Mouse (Mus musculus) adrenal gland, adult 18-20 months (tissue): ENCODE data around the gene Uba52. TPM values are rescaled to one million over a fixed set of nuclear protein-coding genes. Genes with fewer than 3 reads are reported as not detected.
"Not testable (repeated sequence)": the region's sequence is repeated elsewhere in the genome, so short reads cannot be mapped to it uniquely, and the experiment has no call there.

Source experiments
- DNase-seq, 2 experiments: peaks; one replicate each; pipeline ENCODE4 v3.0.0; 2021 to 2022; ENCODE audit warnings: low spot score in 2 of 2
- total RNA-seq, 2 experiments: library from RNA; stranded (reverse); gene quantifications; 1 replicate in 1 of 2; 2 replicates in 1 of 2; pipeline ENCODE4 v1.2.3; 2021

Uba52 gene
- total RNA-seq, 2 experiments from 2014 or later: 1,449 to 1,570 TPM

DNA sequence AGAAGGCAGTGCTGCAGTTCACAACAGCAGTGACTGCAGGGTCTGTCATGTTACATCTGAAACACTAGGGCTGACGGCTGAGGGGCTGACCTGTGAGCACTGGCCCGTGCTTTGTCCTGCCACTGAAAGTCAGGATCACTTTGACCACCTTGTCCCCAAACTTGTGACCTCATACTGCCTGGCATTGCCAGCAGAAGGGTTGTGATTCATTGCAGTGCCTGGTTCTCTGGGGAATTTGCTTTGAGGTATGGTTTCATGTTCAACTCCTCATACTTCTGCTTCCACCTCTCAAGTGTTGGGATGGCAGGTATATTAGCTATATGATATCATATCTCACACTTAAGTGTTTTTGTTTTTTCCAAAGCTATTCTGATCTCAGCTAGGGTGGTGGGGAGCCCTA is 25.1 kb upstream of the Uba52 start:
- no peak for DNase-seq

DNA sequence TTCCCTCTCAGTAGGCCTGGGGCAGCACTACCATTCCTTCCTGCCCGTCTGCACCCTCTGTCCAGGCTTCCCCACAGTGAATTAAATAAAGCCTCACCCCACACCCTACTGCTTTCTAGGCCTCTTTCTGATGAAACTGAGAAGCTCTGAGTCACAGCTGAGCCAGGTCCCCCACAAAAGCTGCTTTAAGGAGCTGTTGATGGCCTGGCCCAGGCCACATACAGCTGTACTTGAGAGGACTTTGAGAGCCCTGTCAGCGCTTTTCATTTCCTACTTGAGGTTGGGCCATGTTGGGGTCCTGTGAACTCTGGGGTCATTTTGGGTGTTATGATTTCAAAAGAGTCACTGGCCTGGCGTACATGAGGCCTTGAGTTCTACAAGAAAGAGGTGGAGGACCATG is 24.6 kb upstream of the Uba52 start:
- DNase-seq: no peak

DNA sequence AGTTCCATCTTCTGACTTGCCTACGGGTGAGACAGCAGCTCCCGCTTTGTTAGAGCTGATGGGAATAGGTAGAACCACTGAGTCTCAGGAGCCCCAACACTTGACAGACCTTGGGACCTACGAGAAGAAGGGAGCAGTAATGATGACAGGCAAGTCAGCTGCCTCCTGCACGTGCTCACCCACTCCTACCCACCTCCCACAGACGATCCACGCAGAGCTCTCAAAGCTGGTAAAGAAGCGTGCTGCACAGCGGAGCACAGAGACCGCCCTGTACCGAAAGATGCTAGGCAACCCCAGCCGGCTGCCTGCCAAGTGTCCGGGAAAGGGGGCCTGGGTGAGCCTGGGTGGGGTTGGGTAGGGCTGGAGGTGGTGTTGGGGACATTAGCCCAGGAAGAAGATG is 23.7 kb upstream of the Uba52 start:
- DNase-seq: no peak

DNA sequence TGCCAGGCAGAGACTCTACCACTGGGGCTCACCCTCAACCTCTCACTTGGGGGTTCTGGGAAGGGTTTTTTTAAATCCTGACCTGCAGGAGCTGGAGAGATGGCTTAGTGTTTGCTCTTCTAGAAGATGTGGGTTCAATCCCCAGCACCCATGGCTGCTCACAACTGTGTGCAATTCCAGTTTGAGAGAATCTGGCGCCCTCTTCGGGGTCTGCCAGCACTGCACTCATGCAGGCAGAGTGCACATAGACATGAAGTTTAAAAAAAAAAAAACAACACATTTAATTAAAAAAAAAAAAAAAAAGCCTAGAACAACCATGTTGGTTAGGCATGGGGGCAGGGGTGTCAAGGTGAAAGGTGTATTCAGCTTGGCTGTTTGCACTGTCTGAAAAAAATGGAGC is 19.7 kb upstream of the Uba52 start:
- DNase-seq: no peak

DNA sequence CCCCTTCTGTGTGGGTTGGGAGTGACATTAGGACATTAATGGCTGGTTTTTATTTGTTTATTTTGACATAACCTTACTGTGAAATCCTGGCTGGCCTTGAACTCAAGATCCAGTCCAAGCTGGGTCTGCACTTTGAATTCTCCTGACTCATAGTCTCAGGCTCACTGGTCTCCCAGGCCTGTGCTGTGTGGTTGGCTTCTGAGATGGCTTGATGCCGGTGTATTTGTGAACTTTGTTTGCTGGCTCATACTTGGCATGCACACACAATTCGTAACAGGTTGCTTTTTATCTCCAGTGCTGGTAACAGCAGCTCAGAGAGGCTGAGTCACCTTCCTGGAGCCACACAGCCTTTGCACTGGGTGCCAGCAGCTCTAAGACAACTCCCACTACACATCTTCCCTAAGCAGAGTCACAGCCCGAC is 19.1 kb upstream of the Uba52 start:
- DNase-seq: no peak

DNA sequence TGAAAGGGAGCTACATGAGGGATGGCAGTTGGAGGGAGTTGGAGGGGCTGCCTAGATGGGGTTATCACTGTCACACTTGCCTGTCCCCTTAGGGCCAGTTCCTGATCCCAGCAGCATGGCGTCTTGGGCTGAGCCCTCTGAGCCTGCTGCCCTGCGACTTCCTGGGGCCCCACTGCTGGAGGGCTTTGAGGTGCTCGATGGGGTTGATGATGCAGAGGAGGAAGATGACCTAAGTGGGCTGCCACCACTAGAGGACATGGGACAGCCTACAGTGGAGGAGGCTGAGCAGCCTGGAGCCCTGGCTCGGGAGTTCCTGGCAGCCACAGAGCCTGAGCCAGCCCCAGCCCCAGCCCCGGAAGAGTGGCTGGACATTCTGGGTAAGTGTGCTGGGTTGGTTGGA is 18.7 kb upstream of the Uba52 start:
- no peak for DNase-seq

DNA sequence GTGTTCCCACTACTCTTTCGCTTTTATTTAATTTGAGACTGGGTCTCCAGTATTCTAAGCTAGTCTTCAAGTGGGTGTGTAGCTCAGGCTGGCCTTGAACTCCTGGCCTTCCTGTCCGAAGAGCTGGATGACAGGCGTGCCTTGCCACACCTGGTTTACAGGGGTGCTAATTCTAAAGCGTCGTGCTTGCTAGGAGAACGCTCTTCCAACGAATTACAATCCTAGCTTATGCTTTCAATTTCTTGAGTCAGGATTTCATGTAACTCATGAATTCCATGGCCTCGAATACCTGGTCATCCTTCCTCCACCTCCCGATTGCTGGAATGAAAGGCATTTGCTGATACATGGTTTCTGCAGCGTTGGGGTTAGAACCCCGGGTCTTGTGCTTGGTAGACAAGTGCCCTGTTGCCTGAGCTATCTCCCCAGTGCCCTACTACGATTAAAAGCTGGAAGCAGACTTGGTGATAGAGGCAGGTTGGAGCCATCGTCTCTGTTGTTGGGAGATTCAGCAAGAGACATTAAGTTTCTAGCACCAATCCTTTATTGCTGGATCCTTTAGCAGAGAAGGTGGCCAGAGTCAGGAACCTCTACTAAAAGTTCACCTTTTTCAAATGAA is 17.7 kb upstream of the Uba52 start:
- no peak for DNase-seq

DNA sequence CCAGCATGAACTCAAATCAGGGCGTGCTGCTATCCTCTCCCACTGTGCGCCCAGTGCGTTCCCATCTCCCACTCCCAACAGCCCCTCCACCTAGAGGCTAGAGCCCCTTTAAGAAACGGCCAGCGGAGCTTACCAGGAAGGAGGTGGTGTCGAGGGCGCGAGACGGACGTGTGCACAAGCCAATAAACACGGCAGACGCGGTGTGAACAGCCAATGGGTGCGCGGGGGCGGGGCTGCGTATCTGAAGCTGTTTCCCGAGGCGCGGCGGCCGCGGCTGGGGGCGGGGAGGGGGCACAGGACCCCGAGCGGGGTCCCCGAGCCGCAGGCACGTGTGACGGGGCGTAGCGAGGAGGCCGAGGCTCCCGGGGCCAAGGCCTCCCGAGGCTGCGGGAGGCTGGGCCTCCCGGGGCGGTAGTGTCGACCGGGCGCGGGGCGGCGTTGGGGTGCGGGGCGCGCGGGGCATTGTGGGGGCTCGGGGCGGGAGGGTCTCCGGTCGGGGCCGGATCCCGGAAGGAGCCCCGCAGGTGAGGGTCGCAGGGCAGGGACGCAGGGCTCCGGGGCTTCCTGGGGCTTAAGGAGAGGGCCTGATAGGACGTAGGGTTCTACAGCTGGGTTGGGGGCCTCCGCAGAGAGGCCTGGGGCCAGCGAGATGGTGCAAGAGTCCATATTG is 17.0 kb upstream of the Uba52 start, which contains the start of the genes Fkbp8 and Kxd1:
TSS of gene Fkbp8 (plus strand) at position 213 of the 670 bp plus-strand sequence.
TSS of gene Kxd1 (minus strand) at position 445 of the 670 bp plus-strand sequence.
- peak; percentile 98 to 99 for DNase-seq

DNA sequence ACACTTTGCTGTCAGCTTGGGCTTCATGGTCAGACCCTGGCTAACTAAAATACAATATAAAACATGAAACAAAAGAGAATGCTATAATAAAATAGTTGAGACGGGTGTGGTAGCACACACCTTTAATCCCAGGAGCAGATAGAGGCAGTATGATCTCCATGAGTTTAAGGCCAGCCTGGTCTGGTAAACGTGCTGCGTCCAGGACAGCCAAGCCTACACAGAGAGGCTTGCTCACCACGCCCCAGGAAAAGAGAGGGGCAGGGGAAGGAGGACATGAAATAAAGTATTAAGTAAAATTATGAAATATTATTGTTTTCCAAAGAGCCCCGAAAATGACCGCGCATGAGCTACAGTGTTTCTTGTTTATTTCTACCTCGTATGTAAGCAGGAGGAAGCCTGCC is 16.5 kb upstream of the Uba52 start:
- no peak for DNase-seq

DNA sequence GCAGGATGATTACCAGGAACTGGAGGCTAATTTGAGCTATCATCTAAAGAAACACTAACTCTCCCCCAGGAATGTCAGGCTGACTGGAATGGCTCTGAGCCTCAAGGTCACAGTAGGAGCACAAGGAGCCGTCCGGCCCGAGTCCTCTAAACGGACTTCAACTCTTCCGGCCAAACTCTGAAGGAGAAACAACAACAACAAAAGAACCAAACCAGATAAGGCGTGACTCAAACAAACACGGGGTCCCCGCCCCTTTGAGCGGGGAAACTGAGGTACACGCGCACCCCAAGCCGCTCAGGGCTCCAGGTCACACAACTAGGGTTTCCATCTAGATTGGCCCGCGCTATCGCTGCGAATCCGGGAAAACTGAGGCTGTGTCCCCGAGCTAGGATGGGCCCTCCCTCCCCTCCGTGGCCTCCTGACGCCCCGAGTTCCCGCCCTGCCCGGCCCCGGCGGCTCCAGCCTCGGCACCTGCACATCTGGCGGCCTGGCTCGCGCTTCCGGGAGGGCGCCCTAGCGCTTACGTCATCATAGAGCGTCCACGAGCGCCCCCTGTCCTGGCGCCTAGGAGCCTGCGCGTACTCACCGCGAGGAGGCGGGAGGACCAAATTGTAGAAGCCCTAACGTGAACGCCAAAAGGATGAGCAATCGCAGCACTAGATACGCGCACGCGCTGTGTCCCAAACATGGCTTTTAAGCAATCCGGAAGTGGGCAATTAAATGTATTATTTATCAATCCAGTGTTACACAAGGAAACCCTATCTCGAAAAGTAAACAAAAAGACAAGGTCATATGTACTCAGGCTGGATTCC is 12.2 kb upstream of the Uba52 start:
- DNase-seq: peak; percentile 94 to 96

DNA sequence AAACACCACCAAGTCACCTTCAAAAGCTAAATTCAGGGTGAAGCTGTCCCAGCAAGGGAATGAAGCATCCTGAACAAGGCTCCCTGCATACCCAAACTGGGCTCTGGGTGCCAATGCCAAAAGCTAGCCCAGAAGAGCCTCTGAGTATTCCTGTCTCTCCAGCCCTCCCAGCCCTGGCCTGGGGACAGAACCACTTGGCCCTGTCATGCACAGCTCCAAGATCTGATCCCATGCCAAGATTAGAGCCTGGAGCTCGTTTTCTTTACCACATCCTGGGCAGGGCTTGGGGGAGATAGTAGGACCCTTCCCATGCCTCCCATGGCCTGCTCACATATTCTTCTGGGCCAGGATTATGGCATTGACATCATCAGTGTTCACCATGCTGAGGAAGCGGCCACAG is 9.0 kb upstream of the Uba52 start:
- DNase-seq: no peak

DNA sequence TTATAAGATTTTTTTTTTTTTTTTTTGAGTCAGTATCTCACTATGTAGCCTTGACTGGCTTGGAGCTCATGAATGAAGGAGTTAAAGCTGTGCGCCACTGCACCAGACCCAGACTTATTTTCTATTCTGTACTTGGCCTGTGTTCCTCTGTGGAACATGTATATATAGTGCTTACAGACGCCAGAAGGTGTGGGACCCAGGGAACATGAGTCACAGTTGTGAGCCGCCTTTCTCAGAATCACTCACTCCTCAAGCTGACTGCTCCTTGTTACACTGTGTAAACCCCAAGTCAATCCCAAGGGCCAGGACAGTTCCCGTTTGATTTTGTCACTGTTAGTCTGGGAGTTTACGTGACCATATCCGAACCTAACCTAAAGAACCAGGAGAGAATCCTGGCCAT is 8.4 kb upstream of the Uba52 start:
- DNase-seq: no peak

DNA sequence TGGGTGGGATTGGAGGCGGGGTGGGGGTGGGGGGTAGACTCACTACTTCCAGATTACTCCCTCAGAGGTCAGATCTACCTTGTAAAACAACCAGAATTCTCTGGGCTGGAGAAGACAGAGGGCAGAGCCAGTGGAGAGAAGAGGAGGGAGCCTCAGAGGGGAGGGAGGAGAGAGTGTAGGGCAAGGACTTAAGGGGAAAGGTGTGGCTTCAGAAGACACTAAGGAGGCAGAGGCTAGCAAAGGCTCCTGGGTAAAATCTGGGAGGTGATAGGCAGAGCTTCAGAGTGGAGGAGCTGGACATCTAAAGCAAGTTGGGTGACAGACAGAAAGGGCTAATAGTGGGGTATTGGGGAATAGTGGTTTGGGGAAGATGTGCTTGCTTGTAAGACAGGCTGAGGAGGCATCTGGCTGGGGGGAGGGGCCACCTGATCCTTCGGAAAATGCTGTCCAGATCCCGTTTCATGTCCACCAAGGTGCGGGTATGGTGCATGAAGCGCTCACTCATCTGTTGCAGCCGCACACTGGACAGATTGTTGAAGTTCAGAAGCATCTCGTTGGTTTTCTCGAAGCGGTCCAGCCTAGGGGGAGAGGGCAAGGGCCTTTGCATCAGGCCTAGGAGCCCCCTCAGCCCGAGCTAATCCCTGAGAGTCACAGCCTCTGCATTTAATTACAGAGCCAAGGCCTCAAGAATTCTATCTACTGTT is 7.5 kb upstream of the Uba52 start:
- DNase-seq: no peak

DNA sequence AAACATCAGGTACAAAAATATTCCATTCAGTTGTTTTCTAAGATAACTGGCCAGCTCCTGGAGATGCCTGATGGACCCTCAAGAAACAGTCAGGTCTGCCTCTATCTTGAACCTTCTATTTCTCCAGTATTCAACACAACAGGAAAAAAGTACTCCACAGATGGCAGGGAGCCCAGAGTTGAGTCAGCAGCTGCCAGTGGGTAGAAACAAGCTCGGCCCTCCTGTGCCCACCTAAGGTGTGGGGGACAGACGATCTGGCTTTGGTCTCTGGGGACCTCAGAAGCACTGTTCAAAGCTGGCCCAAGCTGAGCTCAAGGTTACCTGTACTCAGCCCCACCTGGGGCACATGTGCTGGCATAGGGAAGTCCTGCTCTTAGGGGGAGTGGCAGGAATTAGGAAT is 2.8 kb upstream of the Uba52 start:
- DNase-seq: peak; percentile 56 to 57

DNA sequence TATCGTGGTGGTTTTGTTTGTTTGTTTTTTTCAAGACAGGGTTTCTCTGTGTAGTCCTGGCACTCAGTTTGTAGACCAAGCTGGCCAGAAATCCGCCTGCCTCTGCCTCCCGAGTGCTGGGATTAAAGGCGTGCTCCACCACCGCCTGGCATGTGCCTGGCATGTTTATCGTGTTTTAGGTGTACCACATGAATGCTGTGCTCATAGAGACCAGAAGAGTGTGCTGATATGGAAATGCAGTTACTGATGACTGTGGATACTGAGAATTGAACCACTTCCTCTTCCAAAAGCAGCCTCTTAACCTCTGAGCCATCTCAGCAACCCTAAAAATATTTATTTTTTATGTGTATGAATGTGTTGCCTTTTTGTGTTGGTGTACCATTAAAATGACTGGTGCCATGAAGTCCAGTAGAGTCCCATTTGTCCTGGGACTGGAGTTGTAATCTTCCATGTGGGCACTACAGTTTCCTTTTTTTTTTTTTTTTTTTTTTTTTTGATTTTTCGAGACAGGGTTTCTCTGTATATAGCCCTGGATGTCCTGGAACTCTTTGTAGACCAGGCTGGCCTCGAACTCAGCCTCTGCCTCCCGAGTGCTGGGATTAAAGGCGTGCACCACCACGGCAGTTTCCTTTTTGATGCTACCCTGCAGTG is 1.8 kb upstream of the Uba52 start:
- no peak for DNase-seq

DNA sequence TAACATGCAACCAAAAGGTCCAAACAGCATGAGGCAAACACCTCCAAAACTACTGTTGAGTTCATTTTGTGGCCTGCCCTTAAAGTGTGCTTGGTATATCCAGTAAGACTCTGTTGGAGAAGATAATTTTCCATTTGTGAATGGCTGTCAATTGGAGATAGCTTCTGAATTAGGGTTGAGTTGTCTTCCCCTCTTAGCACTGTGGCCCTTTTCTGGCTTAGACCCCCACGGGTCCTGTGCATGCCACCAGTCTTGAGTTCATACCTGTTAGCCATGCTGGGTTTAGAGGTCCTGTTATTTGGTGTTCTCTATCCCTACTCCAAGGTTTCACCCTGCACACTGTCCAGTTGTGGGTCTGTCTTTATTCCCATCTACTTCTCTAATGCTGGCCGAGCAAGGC is 1.2 kb upstream of the Uba52 start:
- DNase-seq: no peak

DNA sequence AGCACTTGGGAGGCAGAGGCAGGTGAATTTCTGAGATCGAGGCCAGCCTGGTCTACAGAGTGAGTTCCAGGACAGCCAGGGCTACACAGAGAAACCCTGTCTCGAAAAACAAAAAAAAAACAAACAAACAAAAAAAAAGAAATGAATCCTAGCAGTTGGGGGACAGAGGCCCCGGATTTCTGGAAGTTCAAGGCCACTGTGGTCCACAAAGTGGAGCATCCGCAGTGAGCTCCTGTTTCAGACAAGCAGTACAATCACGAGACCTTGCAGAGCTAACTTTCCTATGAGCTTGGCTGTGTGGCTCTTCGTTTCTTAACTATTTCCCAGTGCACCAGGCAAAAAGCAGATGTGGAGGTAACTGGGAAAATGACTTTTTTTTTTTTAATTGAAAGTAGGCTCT is 573 bp upstream of the Uba52 start:
- not testable (repeated sequence) for DNase-seq

DNA sequence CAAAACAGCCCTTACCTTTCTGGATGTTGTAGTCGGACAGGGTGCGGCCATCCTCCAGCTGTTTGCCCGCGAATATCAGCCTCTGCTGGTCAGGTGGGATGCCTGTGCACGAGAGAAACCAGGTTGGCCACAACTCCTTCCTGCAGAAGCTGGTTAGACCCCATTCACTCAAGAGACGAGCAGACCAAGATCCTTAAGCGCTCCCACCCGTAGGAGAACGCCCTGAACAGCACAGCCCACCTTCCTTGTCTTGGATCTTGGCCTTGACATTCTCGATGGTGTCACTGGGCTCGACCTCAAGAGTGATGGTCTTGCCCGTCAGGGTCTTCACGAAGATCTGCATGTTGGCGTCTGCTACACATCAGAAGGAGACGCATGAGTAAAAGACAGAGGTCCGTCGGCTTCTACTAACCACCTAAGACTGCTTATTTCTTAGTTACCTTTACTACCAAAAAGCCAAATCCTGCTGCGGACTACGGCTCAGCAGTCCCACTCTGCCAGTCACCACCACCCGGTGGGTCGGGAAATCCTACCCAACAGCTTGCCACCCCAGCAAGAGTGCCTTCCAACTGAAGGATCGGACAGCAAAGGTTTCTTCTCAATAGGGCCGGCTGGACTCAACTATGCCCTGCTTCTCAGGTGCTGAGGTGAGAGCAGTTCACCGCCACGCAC is 1.2 kb downstream of the Uba52 start:
- DNase-seq: no peak

DNA sequence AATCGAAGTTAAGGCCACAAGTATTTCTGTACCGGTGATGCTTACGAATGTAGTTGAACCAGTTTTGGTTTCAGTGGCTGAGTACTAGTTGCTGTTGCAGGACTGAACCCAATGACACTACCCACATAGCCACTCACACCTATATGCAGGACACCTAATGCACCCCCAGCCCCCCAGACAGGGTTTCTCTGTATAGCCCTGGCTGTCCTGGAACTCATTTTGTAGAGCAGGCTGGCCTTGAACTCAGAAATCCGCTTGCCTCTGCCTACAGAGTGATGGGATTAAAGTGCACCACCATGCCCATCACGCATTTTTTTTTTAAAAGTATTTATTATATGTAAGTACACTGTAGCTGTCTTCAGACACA is 3.6 kb downstream of the Uba52 start:
- DNase-seq: no peak

DNA sequence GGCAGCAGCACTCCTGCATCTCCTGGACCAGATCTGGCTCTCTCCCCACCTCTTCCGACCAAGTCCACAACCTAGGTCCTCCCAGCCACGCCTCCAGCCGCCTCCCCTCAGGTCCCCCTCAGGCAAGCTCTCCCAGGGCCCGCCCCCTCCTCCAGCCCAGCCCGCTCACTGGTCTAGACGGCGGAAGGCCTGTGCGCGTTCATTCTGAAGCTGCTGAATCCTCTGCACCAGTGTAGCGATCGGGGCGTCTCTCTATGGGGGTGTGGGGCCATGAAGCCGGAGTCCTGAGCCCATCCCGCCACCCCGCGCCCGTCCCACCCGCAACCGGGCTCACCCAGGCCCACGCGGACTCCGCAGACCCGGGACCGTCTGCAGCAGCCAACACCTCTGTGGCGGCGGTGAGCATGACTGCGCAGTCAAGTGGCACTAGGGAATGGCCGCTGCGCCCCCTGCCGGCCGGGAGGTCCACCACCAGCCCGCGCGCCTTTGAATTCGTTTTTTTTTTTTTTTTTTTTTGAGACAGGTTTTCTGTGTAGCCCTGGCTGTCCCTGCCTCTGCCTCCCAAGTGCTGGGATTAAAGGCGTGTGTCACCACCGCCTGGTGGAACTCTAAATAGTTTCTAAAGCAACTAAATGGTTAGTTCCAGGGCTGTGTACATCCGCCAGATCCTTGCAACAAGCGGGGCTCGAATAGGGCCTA is 4.1 kb downstream of the Uba52 start, which contains the start of gene Rex1bd:
TSS of gene Rex1bd (minus strand) at position 425 of the 699 bp plus-strand sequence.
- DNase-seq: peak; percentile 94 to 95
